Mouse (Mus musculus) bone marrow, adult 2 months (tissue): ENCODE results near the gene Utp11. TPM values are rescaled to one million over a fixed set of nuclear protein-coding genes. Genes with fewer than 3 reads are reported as not detected.

Experiments
- H3K27ac ChIP-seq: fragments of 200-500 bp; 2 replicates; pipeline ENCODE4 v1.5.1; 2012; ENCODE audit warnings: low read depth, mild to moderate bottlenecking, control low read depth, inconsistent platforms, low read length; ENCODE audit not compliant: control insufficient read depth, poor library complexity, insufficient read depth
- H3K4me1 ChIP-seq: fragments of 200-500 bp; 2 replicates; pipeline ENCODE4 v1.6.1; 2011; ENCODE audit warnings: low read length; ENCODE audit not compliant: control insufficient read depth, insufficient read depth
- H3K4me3 ChIP-seq: fragments of 200-500 bp; replicated peaks from 2 replicates; pipeline ENCODE3; 2011; ENCODE audit warnings: mild to moderate bottlenecking, low read depth, low read length, control low read depth; ENCODE audit not compliant: control insufficient read depth
- CTCF ChIP-seq: fragments of 200-500 bp; IDR thresholded peaks from 2 replicates; pipeline ENCODE4 v1.5.1; 2011; ENCODE audit warnings: low read length, control low read depth; ENCODE audit not compliant: control insufficient read depth, insufficient read depth
- POLR2A ChIP-seq: fragments of 200-500 bp; IDR thresholded peaks from 2 replicates; pipeline ENCODE4 v1.6.1; 2011; ENCODE audit warnings: low read depth, mild to moderate bottlenecking, control low read depth, low read length, borderline replicate concordance; ENCODE audit not compliant: control insufficient read depth
- WGBS: fragments of 180-500 bp; shearing (Covaris S2); methylation state at CpG from one replicate; pipeline ENCODE4 v1.1.7; 2018; 5-methylcytosine and 5-hydroxymethylcytosine counted together
- polyA plus RNA-seq: library from polyadenylated mRNA; stranded (reverse); fragments of >200 nt; gene quantifications from 2 replicates; pipeline ENCODE4 v1.2.4, GENCODE M21; 2011; ENCODE audit warnings: low replicate concordance; ENCODE audit not compliant: missing spikeins, insufficient read depth, insufficient read length

Gene Utp11
- polyA plus RNA-seq, 1 experiment = 26.9 TPM

GRCm38 (mm10) chr4:124705661-124706269 lies 12.4 kb upstream of the Utp11 start:
- Histone ChIP-seq H3K4me3 (no peak overlapping the region), H3K27ac (no peak overlapping the region), H3K4me1 (peaks cover 15% of the 10 kb centered on the region)
- TF ChIP-seq POLR2A = no peak
- WGBS = 78% methylated on average over 23 of the region's 23 CpGs

- Histone ChIP-seq H3K4me1 (peaks cover 15% of the 10 kb centered on the region), H3K27ac (peak overlapping the region; percentile 69; the same call in 1 of the 2 replicates), H3K4me3 (no peak overlapping the region)
- TF ChIP-seq CTCF (no peak), POLR2A (no peak)
- WGBS = 5% methylated on average over 11 of the region's 11 CpGs
Observed at GRCm38 (mm10) chr4:124704797-124705474, 11.5 kb upstream of the Utp11 start.

- no peak for TF ChIP-seq POLR2A
- no peak for TF ChIP-seq CTCF
Observed at GRCm38 (mm10) chr4:124703881-124704796, 10.7 kb upstream of the Utp11 start.

GRCm38 (mm10) chr4:124703406-124703805 lies 10.0 kb upstream of the Utp11 start:
- WGBS = 28% methylated on average over 2 of the region's 2 CpGs
- Histone ChIP-seq H3K4me3 (peak overlapping the region; percentile 44), H3K27ac (peak overlapping the region; percentile 69), H3K4me1 (peaks cover 14% of the 10 kb centered on the region)
- TF ChIP-seq POLR2A = 0 out of 2 replicates have a peak, but pooled peaks have one; percentile 20
- no peak for TF ChIP-seq CTCF

More at GRCm38 (mm10) chr4:124703881-124704796, 10.7 kb upstream of the Utp11 start:
- H3K4me1 ChIP-seq = peaks cover 14% of the 10 kb centered on the region
- peak overlapping the region; percentile 69 for H3K27ac ChIP-seq
- 27% methylated on average over 6 of the region's 6 CpGs for WGBS
- H3K4me3 ChIP-seq = peak overlapping the region; percentile 5

GRCm38 (mm10) chr4:124701916-124702315 lies 8.5 kb upstream of the Utp11 start:
- Histone ChIP-seq H3K4me3 (no peak overlapping the region), H3K27ac (no peak overlapping the region), H3K4me1 (peaks cover 14% of the 10 kb centered on the region)
- 58% methylated on average over 5 of the region's 5 CpGs for WGBS
- TF ChIP-seq CTCF = no peak
- TF ChIP-seq POLR2A = no peak

- peaks cover 14% of the 10 kb centered on the region for H3K4me1 ChIP-seq
- peak overlapping the region; percentile 74 for H3K27ac ChIP-seq
- TF ChIP-seq CTCF (no peak), POLR2A (no peak)
- peak overlapping the region; percentile 67 for H3K4me3 ChIP-seq
- 7% methylated on average over 22 of the region's 22 CpGs for WGBS
Observed at GRCm38 (mm10) chr4:124701052-124701845, 7.8 kb upstream of the Utp11 start.

GRCm38 (mm10) chr4:124700248-124700971 lies 7.0 kb upstream of the Utp11 start, which contains the start of gene Fhl3:
Fhl3 (plus strand) TSS chr4:124700701.
- Histone ChIP-seq H3K27ac (peak within 1 kb of the TSS; percentile 74), H3K4me3 (peak within 1 kb of the TSS; percentile 67), H3K4me1 (peaks cover 9% of the 10 kb centered on the region; the same call in 1 of the 2 replicates)
- TF ChIP-seq POLR2A (peak; percentile 49; the same call in 1 of the 2 replicates), CTCF (no peak)
- under 1% methylated on average over 49 of the region's 59 CpGs for WGBS
